Mouse (Mus musculus) naive thymus-derived CD4-positive, alpha-beta T cell, adult 2 months (primary cell): Measurements from ENCODE around the gene Gm20924.
"Not testable (repeated sequence)": the region's sequence is repeated elsewhere in the genome, so short reads cannot be mapped to it uniquely, and the experiment has no call there.

Source experiments
- DNase-seq: peaks from one replicate; pipeline ENCODE4 v3.0.0-alpha.2; 2011; ENCODE audit warnings: low read depth

Gm20924 gene

DNA sequence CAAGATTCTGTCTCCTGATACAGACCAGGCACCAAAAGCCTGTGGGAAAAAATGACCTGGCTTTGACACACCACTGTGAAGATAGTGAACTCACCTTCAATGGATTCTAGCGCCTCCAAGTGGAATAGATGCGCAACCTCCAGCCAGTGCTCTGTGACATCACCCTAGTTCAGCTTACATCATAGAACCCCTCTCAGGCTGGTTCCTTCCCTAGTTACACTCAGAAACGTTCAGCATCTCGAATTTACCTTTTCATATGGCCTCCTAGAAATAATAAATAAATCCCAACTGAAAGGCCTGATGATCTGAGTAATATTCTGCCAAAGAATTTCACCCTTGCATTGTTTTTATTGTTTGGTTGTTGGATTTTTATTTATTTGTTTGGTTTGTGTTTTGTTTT lies at the start of gene Gm20924:
Gm20924 (minus strand) TSS at position 101 of the 400 bp plus-strand sequence.
- DNase-seq, result not testable (repeated sequence)
